Mouse (Mus musculus) small intestine, adult 2 months (tissue): ENCODE measurements around the gene Cercam. TPM values are rescaled to one million over a fixed set of nuclear protein-coding genes. Genes with fewer than 3 reads are reported as not detected.

ENCODE experiments used
- H3K27ac ChIP-seq: fragments of 200-500 bp; 2 replicates; pipeline ENCODE4 v1.5.1; 2012; ENCODE audit warnings: low read depth, low read length, control low read depth, inconsistent platforms; ENCODE audit not compliant: insufficient read depth
- H3K27me3 ChIP-seq: fragments of 200-500 bp; 2 replicates; pipeline ENCODE4 v1.6.1; 2012; ENCODE audit warnings: mild to moderate bottlenecking, moderate library complexity, low read length, inconsistent platforms; ENCODE audit not compliant: control insufficient read depth, insufficient read depth
- H3K36me3 ChIP-seq: fragments of 200-500 bp; 2 replicates; pipeline ENCODE4 v1.6.1; 2012; ENCODE audit warnings: mild to moderate bottlenecking, low read length, control low read depth, inconsistent platforms; ENCODE audit not compliant: control insufficient read depth, insufficient read depth
- H3K4me1 ChIP-seq: fragments of 200-500 bp; 2 replicates; pipeline ENCODE4 v1.6.1; 2012; ENCODE audit warnings: low read length, inconsistent platforms, mixed read lengths; ENCODE audit not compliant: control insufficient read depth, insufficient read depth, insufficient read length
- H3K4me3 ChIP-seq: fragments of 200-500 bp; 2 replicates; pipeline ENCODE4 v1.5.1; 2012; ENCODE audit warnings: low read depth, mild to moderate bottlenecking, control low read depth, inconsistent platforms, low read length, moderate library complexity
- CTCF ChIP-seq: fragments of 200-500 bp; IDR thresholded peaks from 2 replicates; pipeline ENCODE4 v1.5.1; 2012; ENCODE audit warnings: low read depth, mild to moderate bottlenecking, control low read depth, inconsistent platforms, low read length, moderate library complexity, mixed read lengths; ENCODE audit not compliant: insufficient replicate concordance, insufficient read length; ENCODE audit errors: extremely low read depth
- POLR2A ChIP-seq: fragments of 200-500 bp; IDR thresholded peaks from 2 replicates; pipeline ENCODE4 v1.6.1; 2012; ENCODE audit warnings: low read depth, mild to moderate bottlenecking, control low read depth, inconsistent platforms, low read length, moderate library complexity
- WGBS: fragments of 180-500 bp; shearing (Covaris S2); methylation state at CpG from one replicate; pipeline ENCODE4 v1.1.7; 2018; 5-methylcytosine and 5-hydroxymethylcytosine counted together
- polyA plus RNA-seq: library from polyadenylated mRNA; depleted of rRNA; stranded (reverse); fragments of >200 nt; gene quantifications from 2 replicates; pipeline ENCODE4 v1.2.3, GENCODE M21; 2012

The Cercam gene
- polyA plus RNA-seq, 1 experiment, result 5.9 TPM

GRCm38 (mm10) chr2:29856451-29857260, 12.3 kb upstream of the Cercam start:
- no peak overlapping the region for H3K27ac ChIP-seq
- H3K4me1 ChIP-seq, result no peaks in the 10 kb centered on the region
- H3K27me3 ChIP-seq, result no peaks in the 10 kb centered on the region
- TF ChIP-seq CTCF, result no peak
- WGBS, result 54% methylated on average over 19 of the region's 19 CpGs
- no peaks in the 10 kb centered on the region for H3K36me3 ChIP-seq
- H3K4me3 ChIP-seq, result no peak overlapping the region

GRCm38 (mm10) chr2:29857341-29857740, 11.6 kb upstream of the Cercam start:
- TF ChIP-seq POLR2A (no peak), CTCF (no peak)
- Histone ChIP-seq H3K27me3 (no peaks in the 10 kb centered on the region), H3K36me3 (no peaks in the 10 kb centered on the region), H3K4me1 (no peaks in the 10 kb centered on the region), H3K27ac (no peak overlapping the region), H3K4me3 (no peak overlapping the region)
- 24% methylated on average over 2 of the region's 2 CpGs for WGBS

- H3K4me3 ChIP-seq, result no peak overlapping the region
- no peaks in the 10 kb centered on the region for H3K27me3 ChIP-seq
- no peaks in the 10 kb centered on the region for H3K36me3 ChIP-seq
- WGBS, result 85% methylated on average over 5 of the region's 5 CpGs
- TF ChIP-seq CTCF (no peak), POLR2A (no peak)
- H3K27ac ChIP-seq, result no peak overlapping the region
- no peaks in the 10 kb centered on the region for H3K4me1 ChIP-seq
Measured at GRCm38 (mm10) chr2:29857967-29858366, 11.0 kb upstream of the Cercam start.

GRCm38 (mm10) chr2:29858748-29859473, 10.1 kb upstream of the Cercam start:
- H3K27me3 ChIP-seq, result no peaks in the 10 kb centered on the region
- H3K4me1 ChIP-seq, result no peaks in the 10 kb centered on the region
- WGBS, result 9% methylated on average over 5 of the region's 5 CpGs
- no peak overlapping the region for H3K4me3 ChIP-seq
- H3K27ac ChIP-seq, result no peak overlapping the region
- TF ChIP-seq POLR2A (no peak), CTCF (peak; percentile 56; the same call in 1 of the 2 replicates)
- no peaks in the 10 kb centered on the region for H3K36me3 ChIP-seq

- Histone ChIP-seq H3K27ac (no peak overlapping the region), H3K27me3 (no peaks in the 10 kb centered on the region; the same call in 1 of the 2 replicates), H3K4me1 (peaks cover 8% of the 10 kb centered on the region), H3K4me3 (no peak overlapping the region), H3K36me3 (no peaks in the 10 kb centered on the region)
- TF ChIP-seq CTCF (no peak), POLR2A (no peak)
- 73% methylated on average over 4 of the region's 4 CpGs for WGBS
Measured at GRCm38 (mm10) chr2:29865125-29865524, 3.8 kb upstream of the Cercam start.

- Histone ChIP-seq H3K4me1 (peaks cover 9% of the 10 kb centered on the region), H3K4me3 (peak overlapping the region; percentile 74), H3K27me3 (no peaks in the 10 kb centered on the region; the same call in 1 of the 2 replicates), H3K27ac (peak overlapping the region; percentile 36), H3K36me3 (no peaks in the 10 kb centered on the region)
- 9% methylated on average over 17 of the region's 17 CpGs for WGBS
- TF ChIP-seq CTCF (no peak), POLR2A (0 out of 2 replicates have a peak, but pooled peaks have one; percentile 25)
Measured at GRCm38 (mm10) chr2:29869646-29870451, 885 bp downstream of the Cercam start.
